Mouse (Mus musculus) CH12.LX (cell line): Measurements from ENCODE around the gene Lyzl6.

Experiments
- CTCF ChIP-seq, 2 experiments: IDR thresholded peaks in 1 of 2; conservative IDR thresholded peaks in 1 of 2; 2 replicates each; pipeline ENCODE4 v1.5.1; 2011 to 2012; ENCODE audit warnings: low read depth in 2 of 2, low read length in 2 of 2, improper control_type of control experiment in 1 of 2, inconsistent platforms in 1 of 2, mild to moderate bottlenecking in 1 of 2, moderate library complexity in 1 of 2
- EP300 ChIP-seq: IDR thresholded peaks from 2 replicates; pipeline ENCODE4 v1.6.1; 2011; ENCODE audit warnings: low read length, improper control_type of control experiment
- ETS1 ChIP-seq: conservative IDR thresholded peaks from 2 replicates; pipeline ENCODE4 v1.6.1; 2012; ENCODE audit warnings: low read depth, mild to moderate bottlenecking, inconsistent platforms, low read length, improper control_type of control experiment, moderate library complexity
- GABPA ChIP-seq: IDR thresholded peaks from 2 replicates; pipeline ENCODE4 v1.6.1; 2012; ENCODE audit warnings: low read depth, low read length, improper control_type of control experiment, inconsistent platforms; ENCODE audit not compliant: insufficient replicate concordance
- JUN ChIP-seq: IDR thresholded peaks from 2 replicates; pipeline ENCODE4 v1.6.1; 2011; ENCODE audit warnings: low read depth, mild to moderate bottlenecking, low read length, improper control_type of control experiment, moderate library complexity; ENCODE audit not compliant: insufficient read depth
- KAT2A ChIP-seq: IDR thresholded peaks from 2 replicates; pipeline ENCODE4 v1.6.1; 2012; ENCODE audit warnings: low read length, improper control_type of control experiment, inconsistent platforms; ENCODE audit not compliant: insufficient replicate concordance
- MAX ChIP-seq: IDR thresholded peaks from 2 replicates; pipeline ENCODE4 v1.6.1; 2011; ENCODE audit warnings: low read length, improper control_type of control experiment
- POLR2A ChIP-seq: IDR thresholded peaks from 2 replicates; pipeline ENCODE4 v1.6.1; 2011; ENCODE audit warnings: low read depth, mild to moderate bottlenecking, improper control_type of control experiment, low read length
- POLR2AphosphoS2 ChIP-seq: IDR thresholded peaks from 2 replicates; pipeline ENCODE4 v1.6.1; 2011; ENCODE audit warnings: low read depth, low read length, improper control_type of control experiment
- TBP ChIP-seq: conservative IDR thresholded peaks from 2 replicates; pipeline ENCODE4 v1.6.1; 2011; ENCODE audit warnings: low read depth, low read length, improper control_type of control experiment
- USF2 ChIP-seq: conservative IDR thresholded peaks from 2 replicates; pipeline ENCODE4 v1.6.1; 2011; ENCODE audit warnings: low read depth, low read length, improper control_type of control experiment

GRCm38 (mm10) chr11:103662546-103662945, 23.9 kb upstream of the Lyzl6 start:
- no peak for TF ChIP-seq JUN
- TF ChIP-seq MAX, result no peak
- no peak for TF ChIP-seq POLR2A
- TF ChIP-seq CTCF (conservative IDR thresholded peaks at IDR 0.05 in 1 of 2, IDR thresholded peaks at IDR 0.05 in 1 of 2; ENCODE audit: low read depth in 2 of 2, low read length in 2 of 2), result no peak
- no peak for TF ChIP-seq GABPA
- no peak for TF ChIP-seq POLR2AphosphoS2
- no peak for TF ChIP-seq KAT2A
- TF ChIP-seq EP300, result no peak
- no peak for TF ChIP-seq ETS1
- TF ChIP-seq USF2, result no peak
- TF ChIP-seq TBP, result no peak
